Mouse (Mus musculus): ENCODE results near the gene Selplg. TPM values are rescaled to one million over a fixed set of nuclear protein-coding genes. Genes with fewer than 3 reads are reported as not detected.

Gene Selplg
- polyA plus RNA-seq, 1 experiment from 2014 or later: 7.4 TPM

GRCm38 (mm10) chr5:113808177-113808576, 24.3 kb downstream of the Selplg start:
- Histone ChIP-seq H3K4me1 (replicated peaks; ENCODE audit: control insufficient read depth, insufficient read depth, low read length) (peaks cover 19% of the 10 kb centered on the region), H3K4me2 (ENCODE audit: low read depth, low read length) (no peak overlapping the region), H3K36me3 (ENCODE audit: control insufficient read depth, insufficient read depth, low read length) (no peaks in the 10 kb centered on the region), H3K9ac (ENCODE audit: low read length) (0 out of 2 replicates have a peak overlapping the region, but pooled peaks have one; percentile 32), H3K9me3 (ENCODE audit: control insufficient read depth, low read length) (no peaks in the 10 kb centered on the region), H3K4me3 (ENCODE audit: low read length) (no peak overlapping the region), H3K27me3 (ENCODE audit: control insufficient read depth, insufficient read depth, low read depth, low read length) (no peaks in the 10 kb centered on the region), H3K27ac (ENCODE audit: low read length) (peak overlapping the region; percentile 72)
- ATAC-seq (ENCODE audit: low read depth): peak; percentile 68
- WGBS: 30% methylated on average over 2 of the region's 2 CpGs

DNA sequence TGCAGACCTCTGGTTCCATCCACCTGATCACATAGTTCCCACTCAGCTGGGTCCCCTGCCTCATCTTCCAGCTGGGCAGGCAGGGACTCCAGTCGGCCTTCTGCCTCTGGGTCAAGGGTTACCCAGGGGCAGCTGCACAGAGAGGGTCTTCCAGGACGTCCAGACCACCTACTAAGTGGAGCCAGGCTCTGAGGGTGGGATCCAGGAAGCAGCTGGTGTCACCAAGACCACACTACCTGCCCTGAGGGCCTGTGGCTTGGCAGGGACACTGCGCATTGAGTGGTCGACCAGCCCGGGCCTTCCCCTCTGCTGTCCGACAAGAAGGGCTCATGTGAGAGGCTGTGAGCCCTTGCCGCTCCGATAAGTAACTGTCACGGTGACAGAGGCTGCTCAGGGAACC, 24.7 kb downstream of the Selplg start:
- H3K27ac ChIP-seq (ENCODE audit: low read length): peak overlapping the region; percentile 72
- WGBS: 43% methylated on average over 9 of the region's 9 CpGs
- no peak overlapping the region for H3K4me3 ChIP-seq (ENCODE audit: low read length)
- no peaks in the 10 kb centered on the region for H3K27me3 ChIP-seq (ENCODE audit: control insufficient read depth, insufficient read depth, low read depth, low read length)
- no peak; the same call in 1 of the 2 replicates for ATAC-seq (ENCODE audit: low read depth)
- H3K9me3 ChIP-seq (ENCODE audit: control insufficient read depth, low read length): no peaks in the 10 kb centered on the region
- H3K4me1 ChIP-seq (replicated peaks; ENCODE audit: control insufficient read depth, insufficient read depth, low read length): peaks cover 19% of the 10 kb centered on the region
- H3K36me3 ChIP-seq (ENCODE audit: control insufficient read depth, insufficient read depth, low read length): no peaks in the 10 kb centered on the region
- H3K4me2 ChIP-seq (ENCODE audit: low read depth, low read length): no peak overlapping the region
- no peak overlapping the region for H3K9ac ChIP-seq (ENCODE audit: low read length)

DNA sequence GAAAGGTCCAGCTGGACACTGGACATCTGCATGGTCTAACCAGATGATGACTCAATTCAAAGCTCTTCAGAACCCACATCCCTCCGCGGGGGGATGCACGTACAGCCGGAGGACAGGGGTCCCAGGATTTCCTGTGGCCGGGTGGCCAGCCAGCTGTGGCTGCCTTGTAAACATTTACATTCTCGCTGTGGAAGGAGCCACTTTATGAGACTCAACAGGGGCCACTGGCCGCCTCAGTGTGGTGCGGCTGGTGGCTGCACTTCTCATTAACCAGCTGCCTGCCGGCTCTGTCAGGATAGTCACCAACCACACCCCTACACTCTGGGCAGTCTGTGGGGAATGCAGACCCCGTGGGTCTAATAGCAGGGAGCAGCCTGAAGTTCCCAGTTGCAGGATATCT, 26.0 kb downstream of the Selplg start:
- peaks cover 19% of the 10 kb centered on the region for H3K4me1 ChIP-seq (replicated peaks; ENCODE audit: control insufficient read depth, insufficient read depth, low read length)
- no peak overlapping the region for H3K4me2 ChIP-seq (ENCODE audit: low read depth, low read length)
- H3K36me3 ChIP-seq (ENCODE audit: control insufficient read depth, insufficient read depth, low read length): no peaks in the 10 kb centered on the region
- H3K9me3 ChIP-seq (ENCODE audit: control insufficient read depth, low read length): no peaks in the 10 kb centered on the region
- whole genome bisulfite sequencing: 6% methylated on average over 10 of the region's 10 CpGs
- H3K27me3 ChIP-seq (ENCODE audit: control insufficient read depth, insufficient read depth, low read depth, low read length): no peaks in the 10 kb centered on the region
- no peak overlapping the region for H3K4me3 ChIP-seq (ENCODE audit: low read length)
- H3K9ac ChIP-seq (ENCODE audit: low read length): no peak overlapping the region
- ATAC-seq (ENCODE audit: low read depth): peak; percentile 29; the same call in 1 of the 2 replicates
- H3K27ac ChIP-seq (ENCODE audit: low read length): no peak overlapping the region

DNA sequence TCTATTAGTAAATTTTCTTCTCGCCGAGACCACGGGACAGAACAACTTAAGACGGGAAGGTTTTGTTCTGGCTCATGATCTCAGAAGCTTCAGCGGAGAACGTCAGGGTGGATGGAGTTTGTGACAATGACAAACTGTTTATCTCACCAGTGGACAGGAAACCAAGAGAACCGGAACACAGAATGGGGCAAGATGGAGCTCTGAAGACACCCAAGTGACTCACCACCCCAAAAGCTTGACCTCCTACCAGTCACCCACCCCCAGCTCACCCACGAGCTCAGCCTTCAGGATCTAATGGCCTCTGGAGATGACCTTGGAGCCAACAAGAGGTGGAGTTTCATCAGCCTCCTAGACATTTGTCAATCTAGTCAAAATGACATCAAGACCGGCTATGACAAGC, 27.1 kb downstream of the Selplg start:
- Histone ChIP-seq H3K4me3 (ENCODE audit: low read length) (no peak overlapping the region), H3K9ac (ENCODE audit: low read length) (no peak overlapping the region), H3K36me3 (ENCODE audit: control insufficient read depth, insufficient read depth, low read length) (no peaks in the 10 kb centered on the region), H3K27me3 (ENCODE audit: control insufficient read depth, insufficient read depth, low read depth, low read length) (no peaks in the 10 kb centered on the region), H3K4me2 (ENCODE audit: low read depth, low read length) (no peak overlapping the region), H3K9me3 (ENCODE audit: control insufficient read depth, low read length) (no peaks in the 10 kb centered on the region), H3K4me1 (replicated peaks; ENCODE audit: control insufficient read depth, insufficient read depth, low read length) (peaks cover 23% of the 10 kb centered on the region), H3K27ac (ENCODE audit: low read length) (no peak overlapping the region)
- WGBS: 77% methylated on average over 9 of the region's 9 CpGs
- ATAC-seq (ENCODE audit: low read depth): no peak

GRCm38 (mm10) chr5:113804395-113804966, 28.0 kb downstream of the Selplg start:
- Histone ChIP-seq H3K4me1 (replicated peaks; ENCODE audit: control insufficient read depth, insufficient read depth, low read length) (peaks cover 27% of the 10 kb centered on the region), H3K9ac (ENCODE audit: low read length) (no peak overlapping the region), H3K9me3 (ENCODE audit: control insufficient read depth, low read length) (no peaks in the 10 kb centered on the region), H3K27me3 (ENCODE audit: control insufficient read depth, insufficient read depth, low read depth, low read length) (no peaks in the 10 kb centered on the region), H3K4me3 (ENCODE audit: low read length) (no peak overlapping the region), H3K4me2 (ENCODE audit: low read depth, low read length) (no peak overlapping the region), H3K36me3 (ENCODE audit: control insufficient read depth, insufficient read depth, low read length) (no peaks in the 10 kb centered on the region), H3K27ac (ENCODE audit: low read length) (no peak overlapping the region)
- no peak for ATAC-seq (ENCODE audit: low read depth)
- WGBS: 53% methylated on average over 7 of the region's 7 CpGs

GRCm38 (mm10) chr5:113800280-113800679, 32.2 kb downstream of the Selplg start, which contains the start of gene Tmem119:
Tmem119 (minus strand) TSS chr5:113800516.
- no peaks in the 10 kb centered on the region for H3K9me3 ChIP-seq (ENCODE audit: control insufficient read depth, low read length)
- ATAC-seq (ENCODE audit: low read depth): peak; percentile 94
- H3K4me3 ChIP-seq (ENCODE audit: low read length): peak within 1 kb of the TSS; percentile 47
- H3K36me3 ChIP-seq (ENCODE audit: control insufficient read depth, insufficient read depth, low read length): no peaks in the 10 kb centered on the region
- 1% methylated on average over 11 of the region's 11 CpGs for WGBS
- H3K4me1 ChIP-seq (replicated peaks; ENCODE audit: control insufficient read depth, insufficient read depth, low read length): peaks cover 26% of the 10 kb centered on the region
- H3K27me3 ChIP-seq (ENCODE audit: control insufficient read depth, insufficient read depth, low read depth, low read length): no peaks in the 10 kb centered on the region
- peak within 1 kb of the TSS; percentile 54 for H3K9ac ChIP-seq (ENCODE audit: low read length)
- H3K27ac ChIP-seq (ENCODE audit: low read length): peak within 1 kb of the TSS; percentile 72
- peak within 1 kb of the TSS; percentile 47 for H3K4me2 ChIP-seq (ENCODE audit: low read depth, low read length)

DNA sequence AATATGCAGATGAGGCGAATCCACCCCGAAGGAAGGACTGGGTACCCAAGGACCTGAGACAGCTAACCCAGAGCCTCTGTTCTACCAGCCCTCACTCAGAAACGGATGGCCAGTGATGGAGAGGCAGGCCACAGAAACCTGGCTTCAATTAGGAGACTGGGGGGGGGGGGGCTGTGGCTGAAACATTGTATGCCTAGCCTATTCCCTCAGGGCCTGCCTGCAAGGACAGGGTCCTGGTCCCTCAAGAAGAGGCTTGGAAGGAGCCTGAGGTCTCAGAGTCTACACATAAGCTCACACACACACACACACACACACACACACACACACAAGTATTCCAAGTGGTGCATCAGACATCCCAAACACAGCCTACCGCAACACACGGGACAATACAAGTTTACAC, 32.8 kb downstream of the Selplg start:
- Histone ChIP-seq H3K4me3 (ENCODE audit: low read length) (peak overlapping the region; percentile 47), H3K27ac (ENCODE audit: low read length) (peak overlapping the region; percentile 72), H3K27me3 (ENCODE audit: control insufficient read depth, insufficient read depth, low read depth, low read length) (no peaks in the 10 kb centered on the region), H3K9me3 (ENCODE audit: control insufficient read depth, low read length) (no peaks in the 10 kb centered on the region), H3K4me2 (ENCODE audit: low read depth, low read length) (peak overlapping the region; percentile 47), H3K36me3 (ENCODE audit: control insufficient read depth, insufficient read depth, low read length) (no peaks in the 10 kb centered on the region), H3K9ac (ENCODE audit: low read length) (peak overlapping the region; percentile 54), H3K4me1 (replicated peaks; ENCODE audit: control insufficient read depth, insufficient read depth, low read length) (peaks cover 26% of the 10 kb centered on the region)
- ATAC-seq (ENCODE audit: low read depth): peak; percentile 3; the same call in 1 of the 2 replicates
- WGBS: 41% methylated on average over 5 of the region's 5 CpGs

DNA sequence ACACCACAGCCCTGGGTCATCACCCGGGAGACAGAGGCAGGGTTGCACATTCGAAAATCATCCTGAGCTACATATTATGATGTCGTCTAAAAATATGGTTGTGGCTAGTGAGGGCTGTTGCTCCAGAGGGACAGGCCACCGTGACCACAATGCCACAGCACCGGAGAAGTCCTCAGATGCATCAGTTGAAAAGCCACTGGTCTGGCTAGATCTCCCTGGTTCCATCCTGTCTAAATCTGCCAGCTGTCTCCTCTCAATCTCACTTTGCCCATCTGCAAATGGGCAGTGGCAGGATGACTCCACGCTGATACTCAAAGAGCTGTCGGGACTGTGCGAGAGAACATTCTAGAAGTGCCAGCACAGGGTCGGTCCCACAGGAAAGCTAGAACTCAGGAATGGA, 33.9 kb downstream of the Selplg start:
- peak overlapping the region; percentile 47; the same call in 1 of the 2 replicates for H3K4me3 ChIP-seq (ENCODE audit: low read length)
- H3K4me1 ChIP-seq (replicated peaks; ENCODE audit: control insufficient read depth, insufficient read depth, low read length): peaks cover 26% of the 10 kb centered on the region
- no peak overlapping the region for H3K27ac ChIP-seq (ENCODE audit: low read length)
- H3K27me3 ChIP-seq (ENCODE audit: control insufficient read depth, insufficient read depth, low read depth, low read length): no peaks in the 10 kb centered on the region
- H3K9me3 ChIP-seq (ENCODE audit: control insufficient read depth, low read length): no peaks in the 10 kb centered on the region
- H3K4me2 ChIP-seq (ENCODE audit: low read depth, low read length): peak overlapping the region; percentile 47
- H3K9ac ChIP-seq (ENCODE audit: low read length): 0 out of 2 replicates have a peak overlapping the region, but pooled peaks have one; percentile 27
- no peak for ATAC-seq (ENCODE audit: low read depth)
- 56% methylated on average over 9 of the region's 9 CpGs for WGBS
- H3K36me3 ChIP-seq (ENCODE audit: control insufficient read depth, insufficient read depth, low read length): no peaks in the 10 kb centered on the region

GRCm38 (mm10) chr5:113797149-113797882, 35.1 kb downstream of the Selplg start:
- H3K36me3 ChIP-seq (ENCODE audit: control insufficient read depth, insufficient read depth, low read length): no peaks in the 10 kb centered on the region
- H3K9me3 ChIP-seq (ENCODE audit: control insufficient read depth, low read length): no peaks in the 10 kb centered on the region
- H3K4me3 ChIP-seq (ENCODE audit: low read length): peak overlapping the region; percentile 17
- H3K4me2 ChIP-seq (ENCODE audit: low read depth, low read length): peak overlapping the region; percentile 45
- 17% methylated on average over 19 of the region's 19 CpGs for WGBS
- H3K4me1 ChIP-seq (replicated peaks; ENCODE audit: control insufficient read depth, insufficient read depth, low read length): peaks cover 26% of the 10 kb centered on the region
- peak overlapping the region; percentile 49 for H3K9ac ChIP-seq (ENCODE audit: low read length)
- H3K27me3 ChIP-seq (ENCODE audit: control insufficient read depth, insufficient read depth, low read depth, low read length): no peaks in the 10 kb centered on the region
- H3K27ac ChIP-seq (ENCODE audit: low read length): peak overlapping the region; percentile 76
- no peak for ATAC-seq (ENCODE audit: low read depth)
